Mouse (Mus musculus): ENCODE results near the gene Fcho2. TPM values are rescaled to one million over a fixed set of nuclear protein-coding genes. Genes with fewer than 3 reads are reported as not detected.

The Fcho2 gene
- polyA plus RNA-seq, 1 experiment = 0.49 TPM

- Histone ChIP-seq H3K36me3 (ENCODE audit: control insufficient read depth) (no peaks in the 10 kb centered on the region), H3K27me3 (ENCODE audit: control insufficient read depth) (no peaks in the 10 kb centered on the region), H3K9me3 (ENCODE audit: control insufficient read depth, low read length) (no peaks in the 10 kb centered on the region), H3K4me3 (replicated peaks) (no peak overlapping the region), H3K4me1 (ENCODE audit: control insufficient read depth) (no peaks in the 10 kb centered on the region)
- TF ChIP-seq GATA1 (IDR thresholded peaks at IDR 0.05; ENCODE audit: low read length) (no peak), TAL1 (IDR thresholded peaks at IDR 0.05; ENCODE audit: low read length) (no peak)
These were observed 134.7 kb downstream of the Fcho2 start for GRCm38 (mm10) chr13:98680470-98681060.

DNA sequence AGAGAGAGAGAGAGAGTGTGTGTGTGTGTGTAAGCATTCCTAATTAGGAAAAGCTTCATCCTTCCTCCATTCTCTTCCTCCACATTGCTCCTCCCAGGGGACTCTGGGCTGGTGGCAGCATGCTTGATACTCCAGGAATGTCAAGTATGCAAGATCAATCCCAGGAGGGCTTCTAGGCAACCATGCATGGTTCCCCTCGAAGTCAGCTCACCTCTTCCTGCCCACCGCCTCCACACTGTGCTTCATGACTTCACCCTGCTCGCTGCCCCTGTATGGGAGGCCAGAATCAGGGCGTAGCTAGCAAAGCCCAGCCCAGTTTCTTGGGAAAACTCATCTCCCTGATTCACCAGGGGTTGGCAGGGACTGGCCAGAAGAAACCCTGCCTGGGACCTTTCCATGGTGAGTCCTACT is 135.6 kb downstream of the Fcho2 start:
- Histone ChIP-seq H3K27me3 (ENCODE audit: control insufficient read depth) (no peaks in the 10 kb centered on the region), H3K9me3 (ENCODE audit: control insufficient read depth, low read length) (no peaks in the 10 kb centered on the region), H3K4me3 (replicated peaks) (no peak overlapping the region), H3K4me1 (ENCODE audit: control insufficient read depth) (no peaks in the 10 kb centered on the region), H3K36me3 (ENCODE audit: control insufficient read depth) (no peaks in the 10 kb centered on the region)
- TF ChIP-seq GATA1 (IDR thresholded peaks at IDR 0.05; ENCODE audit: low read length) (no peak), TAL1 (IDR thresholded peaks at IDR 0.05; ENCODE audit: low read length) (no peak)

DNA sequence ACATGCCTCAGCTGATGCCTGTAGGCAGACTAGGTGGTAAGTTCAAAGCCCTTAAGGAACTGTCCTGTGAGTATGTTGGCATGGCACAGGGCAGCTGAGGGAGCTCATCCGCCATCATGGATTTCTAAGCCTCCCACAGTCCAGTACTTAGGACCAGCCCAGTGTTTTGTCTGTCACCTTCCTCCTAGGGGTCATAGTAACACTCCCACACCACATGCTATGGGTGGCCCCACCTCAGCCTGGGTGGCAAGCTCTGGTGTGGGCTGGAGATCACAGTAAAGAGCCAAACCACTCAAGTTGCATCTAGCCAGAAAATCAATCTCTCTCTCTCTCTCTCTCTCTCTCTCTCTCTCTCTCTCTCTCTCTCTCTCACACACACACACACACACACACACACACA is 136.0 kb downstream of the Fcho2 start:
- no peaks in the 10 kb centered on the region for H3K4me1 ChIP-seq (ENCODE audit: control insufficient read depth)
- no peak overlapping the region for H3K4me3 ChIP-seq (replicated peaks)
- no peaks in the 10 kb centered on the region for H3K27me3 ChIP-seq (ENCODE audit: control insufficient read depth)
- H3K9me3 ChIP-seq (ENCODE audit: control insufficient read depth, low read length) = no peaks in the 10 kb centered on the region
- TF ChIP-seq GATA1 (IDR thresholded peaks at IDR 0.05; ENCODE audit: low read length) = no peak
- TF ChIP-seq TAL1 (IDR thresholded peaks at IDR 0.05; ENCODE audit: low read length) = no peak
- H3K36me3 ChIP-seq (ENCODE audit: control insufficient read depth) = no peaks in the 10 kb centered on the region

DNA sequence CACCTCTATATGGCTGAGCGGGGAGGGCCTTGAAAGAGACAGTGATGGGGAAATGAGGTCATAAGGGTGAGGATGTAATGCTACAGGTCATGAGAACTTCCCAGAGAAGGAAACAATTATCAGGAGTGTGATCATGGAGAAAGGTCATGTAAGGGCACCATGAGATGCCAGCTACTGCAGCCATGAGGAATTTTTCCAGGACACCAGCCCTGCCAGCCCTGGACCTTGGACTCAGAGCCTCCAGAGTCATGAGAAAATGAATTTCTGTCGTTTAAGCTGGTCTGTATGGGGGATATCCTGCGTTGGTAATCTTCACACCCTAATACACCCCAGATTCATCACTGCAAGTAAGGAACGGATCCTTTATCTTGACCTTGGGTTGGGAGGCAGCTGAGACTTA is 141.3 kb downstream of the Fcho2 start:
- H3K36me3 ChIP-seq (ENCODE audit: control insufficient read depth) = no peaks in the 10 kb centered on the region
- H3K4me1 ChIP-seq (ENCODE audit: control insufficient read depth) = no peaks in the 10 kb centered on the region
- TF ChIP-seq GATA1 (IDR thresholded peaks at IDR 0.05; ENCODE audit: low read length) (no peak), TAL1 (IDR thresholded peaks at IDR 0.05; ENCODE audit: low read length) (no peak)
- H3K27me3 ChIP-seq (ENCODE audit: control insufficient read depth) = no peaks in the 10 kb centered on the region
- H3K4me3 ChIP-seq (replicated peaks) = no peak overlapping the region
- no peaks in the 10 kb centered on the region for H3K9me3 ChIP-seq (ENCODE audit: control insufficient read depth, low read length)

Other genes starting within 250 kb of the Fcho2 start
- gene Tmem174, start 178.0 kb downstream of the Fcho2 start, polyA plus RNA-seq (2012) = not detected in 2 replicates
- gene Tmem171, start 120.6 kb downstream of the Fcho2 start, polyA plus RNA-seq (2012) = not detected in 2 replicates
- 0.09 and 0.25 TPM in 2 replicates for gene Tnpo1, start 110.9 kb upstream of the Fcho2 start, polyA plus RNA-seq (2012)
- gene 1700024P04Rik, start 169.1 kb upstream of the Fcho2 start, polyA plus RNA-seq (2012) = not detected in 2 replicates

Data from erythroblast, embryonic 14.5 days (primary cell).